Mouse (Mus musculus) CD8-positive naive resting alpha-beta T cell, adult 2 months (primary cell): ENCODE results near the gene Rabgap1l.

Experiments used
- DNase-seq, 2 experiments: peaks; one replicate each; pipeline ENCODE4 v3.0.0; 2022; ENCODE audit warnings: low read depth in 2 of 2, low spot score in 2 of 2

Gene Rabgap1l

DNA sequence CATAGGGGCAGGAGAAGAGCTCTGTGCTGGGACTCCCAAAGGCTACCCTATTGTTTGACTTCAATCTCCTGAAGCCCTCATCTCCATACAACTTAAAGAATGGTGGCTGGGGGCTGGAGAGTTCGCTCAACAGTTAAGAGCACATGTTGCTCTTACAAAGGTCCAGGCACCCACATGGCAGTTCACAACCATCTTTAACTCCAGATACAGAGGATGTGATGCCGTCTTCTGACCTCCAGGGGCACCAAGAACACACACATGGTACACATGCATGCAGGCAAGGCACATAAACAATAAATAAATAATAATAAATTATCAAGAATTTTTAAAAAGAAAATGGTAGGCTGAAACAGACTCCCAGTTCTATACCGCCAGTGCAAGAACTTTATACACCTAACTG, 3.1 kb downstream of the Rabgap1l start:
- no peak for DNase-seq

DNA sequence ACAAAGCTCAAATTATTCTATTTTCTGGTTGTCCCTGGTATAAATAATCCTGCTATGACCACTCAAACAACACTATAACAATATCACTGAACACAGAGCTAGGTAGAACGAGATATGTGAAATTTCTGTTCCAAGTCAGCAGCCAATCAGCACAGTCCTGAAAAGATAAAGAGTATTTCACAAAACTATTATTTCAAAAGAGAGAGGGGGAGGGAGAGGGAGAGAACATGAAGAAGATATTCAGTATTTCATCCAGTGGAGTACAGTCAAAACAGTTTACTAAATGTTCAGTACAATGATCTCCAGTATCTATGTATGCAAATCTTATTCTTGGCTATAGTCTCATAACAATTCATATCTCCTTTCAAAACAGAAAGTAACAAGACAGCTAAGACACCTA, 5.1 kb downstream of the Rabgap1l start:
- no peak for DNase-seq

DNA sequence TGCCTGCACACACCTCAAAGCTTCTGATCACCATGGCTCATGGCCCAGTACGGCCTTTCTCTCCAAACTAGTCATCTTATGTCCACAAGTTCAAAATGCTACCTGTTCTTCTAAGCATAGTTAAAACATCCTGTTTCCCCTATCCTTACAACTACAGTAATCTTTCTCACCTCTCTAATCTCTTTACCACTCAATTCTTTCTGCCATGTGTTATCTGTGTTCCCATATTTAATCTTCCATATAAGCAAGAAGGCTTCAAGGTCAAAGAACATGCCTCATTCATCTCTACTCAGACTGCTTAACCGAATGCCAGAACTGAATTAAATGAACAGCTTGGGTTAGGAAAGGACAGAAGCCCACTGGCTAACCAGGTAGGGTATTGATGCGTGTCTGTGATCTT, 5.8 kb downstream of the Rabgap1l start:
- DNase-seq, result no peak

DNA sequence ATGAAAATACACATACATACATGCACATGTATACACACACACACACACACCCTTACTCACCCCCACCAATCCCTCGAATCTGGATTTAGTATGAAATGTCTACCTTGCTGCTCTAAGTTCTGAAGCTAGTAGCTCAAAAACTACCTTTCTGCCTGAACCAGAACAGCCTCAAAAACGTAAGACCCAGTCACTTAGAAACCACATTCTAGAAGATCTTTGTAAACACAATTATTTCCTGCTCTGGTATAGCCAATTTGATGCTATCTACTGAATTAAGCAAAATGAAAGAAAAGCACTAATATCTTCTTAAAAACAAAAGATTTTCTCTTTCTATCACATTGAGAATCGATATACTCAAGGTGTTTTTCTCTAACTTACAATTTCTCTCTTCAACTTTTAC, 6.4 kb downstream of the Rabgap1l start:
- DNase-seq, result no peak

DNA sequence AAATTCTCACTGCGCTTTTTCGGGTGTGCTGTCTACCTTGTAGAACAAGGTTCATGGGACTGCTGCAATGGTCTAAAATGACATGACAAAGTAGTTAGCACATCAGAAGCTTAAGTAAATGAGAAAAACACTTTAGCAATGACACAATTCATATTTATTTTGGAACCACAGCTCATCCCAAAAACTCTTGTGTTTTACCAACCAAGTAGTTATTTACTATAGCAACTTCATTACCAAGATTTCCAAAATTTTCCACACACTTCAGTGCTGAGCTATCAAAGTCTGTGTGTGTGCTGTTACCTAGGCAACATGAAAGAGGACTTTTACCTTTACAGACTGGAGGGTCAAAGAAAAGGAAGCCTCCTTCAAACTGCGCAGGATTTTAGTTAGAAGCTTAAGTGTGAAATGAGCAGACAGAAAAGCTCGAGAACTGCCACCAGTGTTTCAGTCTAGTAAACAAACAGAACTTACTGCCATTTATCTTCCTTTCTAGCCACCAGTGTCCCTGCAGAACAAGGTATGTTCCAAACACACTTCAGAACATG, 7.3 kb downstream of the Rabgap1l start:
- DNase-seq, result no peak

DNA sequence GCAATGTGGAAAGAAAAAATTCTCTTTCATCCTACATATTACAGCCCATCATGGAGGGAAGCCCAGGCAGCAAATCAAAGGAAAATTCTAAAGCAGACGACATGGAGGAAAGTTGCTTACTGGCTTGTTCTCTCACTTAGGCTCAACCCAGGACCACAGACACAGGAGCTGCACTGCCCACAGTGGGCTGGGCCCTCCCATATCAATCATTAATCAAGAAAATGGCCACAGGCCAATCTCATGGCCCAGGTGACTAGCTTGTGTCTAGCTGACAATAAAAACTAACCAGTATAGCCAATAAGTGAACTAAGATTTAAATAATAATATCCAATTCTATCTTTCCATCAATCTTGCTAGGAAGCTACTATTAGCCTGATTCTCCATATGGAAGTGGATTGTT, 8.9 kb downstream of the Rabgap1l start:
- DNase-seq, result no peak

DNA sequence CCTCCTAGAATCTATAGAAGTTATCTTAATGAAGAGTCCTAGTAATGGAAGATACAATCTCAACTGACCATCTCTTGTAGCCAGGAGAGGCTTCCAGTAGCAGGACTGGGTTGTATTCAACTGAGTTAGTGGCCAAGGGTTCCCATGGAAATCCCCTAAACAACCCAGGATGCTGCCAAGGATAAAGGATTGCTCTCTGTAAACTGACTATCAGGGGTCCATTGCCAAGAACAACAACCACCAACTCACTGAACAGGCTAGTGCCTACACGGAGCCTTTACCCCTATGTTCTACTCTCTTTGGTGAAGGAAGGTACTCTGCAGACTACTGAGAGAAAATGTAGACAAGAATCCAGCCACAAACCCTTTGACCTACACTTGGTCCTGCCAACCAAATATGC, 18.8 kb downstream of the Rabgap1l start:
- no peak for DNase-seq

DNA sequence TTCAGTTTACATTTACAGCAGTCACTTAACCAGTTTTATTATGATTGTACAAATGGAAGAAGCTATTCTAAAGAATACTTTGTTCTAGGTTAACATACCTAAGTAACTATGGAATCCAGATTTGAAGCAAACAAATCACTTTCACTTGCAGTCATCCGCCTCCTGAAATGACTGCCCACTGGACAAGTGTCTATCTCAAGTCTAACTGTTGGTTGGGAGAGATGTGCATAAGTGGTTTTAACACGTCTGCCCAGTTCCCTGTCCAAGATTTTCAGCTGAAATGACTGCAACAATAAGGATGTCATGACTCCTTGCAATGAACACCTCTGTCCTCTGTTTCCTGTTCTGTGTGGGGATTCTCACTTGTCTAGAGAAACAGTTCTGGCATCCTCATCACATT, 27.4 kb downstream of the Rabgap1l start:
- DNase-seq, result no peak

DNA sequence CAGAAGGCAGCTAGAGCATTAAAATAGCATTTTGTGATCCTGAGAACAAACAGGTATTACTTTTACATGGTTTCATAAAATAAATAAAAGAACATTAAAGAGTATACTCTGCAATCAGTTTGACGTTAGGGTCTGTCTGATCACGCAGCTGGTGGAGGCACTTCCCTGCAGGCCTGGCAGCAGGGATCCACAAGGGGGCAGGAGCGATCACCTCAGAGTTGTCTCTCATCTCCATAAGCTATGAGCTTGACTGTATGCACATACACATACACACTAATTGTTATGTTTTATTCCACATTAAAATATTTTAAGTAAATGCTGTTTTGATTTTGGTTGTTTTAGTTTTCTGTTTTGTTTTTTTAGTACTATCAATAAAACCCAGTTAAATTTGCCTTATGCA, 34.8 kb downstream of the Rabgap1l start:
- DNase-seq, result peak; percentile 57 to 72

DNA sequence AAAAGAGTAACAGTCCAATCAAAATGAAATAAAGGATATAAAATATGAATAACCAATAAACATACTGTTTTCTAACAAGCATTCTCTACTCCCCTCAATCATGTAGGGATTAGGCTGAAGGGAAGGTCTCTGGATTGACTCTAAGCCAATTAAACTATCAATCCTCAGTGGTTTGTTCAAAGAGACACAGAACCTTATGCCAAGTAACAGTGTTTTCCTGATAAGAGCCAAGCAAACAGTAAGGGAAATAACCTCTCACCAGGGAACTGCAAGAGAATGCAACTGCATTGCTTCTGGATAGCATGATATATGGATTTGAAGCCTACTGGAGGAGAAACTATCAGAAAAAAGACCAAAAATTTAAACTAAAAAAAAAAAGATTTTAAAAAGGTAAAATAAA, 37.7 kb downstream of the Rabgap1l start:
- DNase-seq, result no peak

DNA sequence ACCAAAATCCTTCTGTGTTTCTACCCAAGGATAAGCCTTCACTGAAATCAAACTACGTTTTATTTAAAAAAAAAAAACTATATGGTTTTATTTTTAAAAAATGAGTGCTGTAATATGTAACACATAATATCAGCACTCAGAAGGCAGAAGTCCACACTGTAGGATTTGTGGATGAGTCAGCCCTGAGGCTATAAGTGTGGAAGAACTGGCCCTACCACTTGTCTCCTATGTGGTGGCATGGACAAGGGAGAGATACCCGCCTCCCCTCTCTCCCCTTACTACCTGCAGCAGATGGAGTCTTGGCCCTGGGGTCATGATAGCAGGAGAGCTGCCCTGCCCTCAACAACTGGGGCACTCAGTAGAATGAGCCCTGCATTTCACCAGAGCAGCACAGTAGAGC, 42.4 kb downstream of the Rabgap1l start:
- DNase-seq, result no peak

DNA sequence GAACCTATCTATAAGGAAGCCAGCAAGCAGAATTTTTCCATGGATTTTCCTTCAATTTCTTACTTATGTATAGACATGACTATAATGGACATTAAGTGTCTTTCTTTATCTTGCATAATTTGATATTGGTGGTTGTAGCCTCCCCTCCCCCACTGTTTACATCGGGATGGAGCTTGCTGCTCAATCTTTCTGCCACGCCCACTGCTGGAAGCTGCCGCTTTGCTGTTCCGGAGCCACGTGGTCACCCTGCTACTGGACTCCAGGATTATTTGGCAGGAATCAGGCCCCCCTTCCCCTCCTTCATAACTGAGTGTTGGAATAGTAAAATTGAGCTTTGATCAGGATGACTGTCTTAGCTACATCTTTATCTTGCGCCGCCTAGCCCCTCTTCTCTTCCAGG, 46.2 kb downstream of the Rabgap1l start:
- no peak for DNase-seq

DNA sequence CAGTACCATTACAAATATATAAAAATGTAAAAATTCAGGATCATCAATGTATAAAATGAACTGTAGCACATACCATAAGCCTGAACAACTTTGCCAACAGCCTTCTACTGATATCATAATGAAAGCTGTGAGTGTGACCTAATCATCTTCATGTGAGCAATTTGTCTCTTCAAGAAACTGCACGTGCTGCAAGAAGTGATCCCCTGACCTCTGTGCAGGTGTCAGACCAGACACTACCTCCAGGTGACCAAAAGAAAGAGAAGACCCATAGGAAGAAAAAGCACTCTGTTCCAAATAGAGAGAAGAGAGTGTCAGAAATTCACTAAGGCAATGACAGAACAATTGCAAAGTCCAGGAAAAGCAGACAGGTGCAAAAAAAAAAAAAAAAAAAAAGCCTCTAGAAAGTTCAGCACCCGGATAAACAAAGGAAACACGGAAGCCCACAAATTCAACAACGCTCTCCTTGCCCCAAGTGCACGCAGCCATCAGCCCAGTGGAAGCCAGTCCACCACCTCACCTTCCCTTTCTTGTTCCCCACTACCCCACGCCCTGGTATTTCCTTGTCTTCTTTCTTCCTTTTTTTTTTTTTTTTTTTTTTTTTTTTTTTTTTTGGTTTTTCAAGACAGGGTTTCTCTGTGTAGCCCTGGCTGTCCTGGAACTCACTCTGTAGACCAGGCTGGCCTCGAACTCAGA, 47.6 kb downstream of the Rabgap1l start:
- no peak for DNase-seq

DNA sequence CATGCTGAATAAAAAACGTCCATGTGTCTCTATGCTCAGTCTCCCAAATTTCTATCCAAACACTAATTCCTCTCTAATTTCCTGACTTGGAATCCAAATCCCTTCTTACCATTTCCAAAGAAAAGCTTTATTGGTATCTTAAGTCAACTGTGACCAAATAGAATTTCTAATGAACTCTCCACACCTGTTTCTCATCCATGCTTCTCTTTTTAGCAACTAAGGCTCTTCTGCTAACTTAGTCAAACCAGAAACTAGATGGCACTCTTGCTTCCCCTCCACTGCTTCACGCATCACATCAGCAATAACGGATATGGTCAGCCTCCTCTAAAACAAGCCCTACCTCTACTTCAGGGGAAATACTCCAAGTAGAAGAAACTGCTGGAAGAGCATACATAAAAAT, 49.0 kb downstream of the Rabgap1l start:
- DNase-seq, result no peak

DNA sequence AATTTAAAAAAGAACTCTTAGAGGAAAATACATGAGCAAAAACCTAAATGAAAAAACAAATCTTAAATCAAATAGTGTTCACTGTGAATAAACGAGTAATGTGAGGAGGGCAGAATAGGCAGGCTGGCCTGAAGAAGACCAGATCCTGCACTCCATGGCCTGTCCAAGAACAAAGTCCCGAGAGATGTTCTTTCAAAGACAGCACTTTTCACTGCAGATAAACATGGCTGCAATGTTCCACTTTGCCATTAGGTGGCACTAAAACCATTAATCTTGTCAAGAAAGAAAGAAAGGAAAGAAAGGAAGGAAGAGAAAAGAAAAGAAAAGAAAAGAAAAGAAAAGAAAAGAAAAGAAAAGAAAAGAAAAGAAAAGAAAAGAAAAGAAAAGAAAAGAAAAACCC, 49.8 kb downstream of the Rabgap1l start:
- DNase-seq, result peak; percentile 11 to 46

DNA sequence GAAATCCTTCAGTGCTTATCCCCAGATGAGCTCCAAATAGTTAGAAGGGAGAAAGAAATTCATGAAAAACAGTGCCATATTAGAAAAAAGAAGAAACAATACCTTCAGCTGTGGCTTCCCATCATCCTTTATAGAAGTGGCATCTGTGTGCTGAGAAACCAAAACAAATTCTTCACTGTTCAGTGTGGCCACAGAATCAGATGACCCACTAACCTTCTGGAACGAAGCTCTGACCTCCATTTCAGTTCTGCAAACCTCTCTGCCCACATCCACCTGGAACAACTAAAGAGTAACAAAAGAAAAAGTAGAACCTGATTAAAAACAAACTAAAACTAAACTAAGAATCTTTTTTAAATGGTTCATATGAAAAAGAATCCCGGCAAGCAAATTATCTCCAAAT, 52.4 kb downstream of the Rabgap1l start:
- DNase-seq, result no peak

DNA sequence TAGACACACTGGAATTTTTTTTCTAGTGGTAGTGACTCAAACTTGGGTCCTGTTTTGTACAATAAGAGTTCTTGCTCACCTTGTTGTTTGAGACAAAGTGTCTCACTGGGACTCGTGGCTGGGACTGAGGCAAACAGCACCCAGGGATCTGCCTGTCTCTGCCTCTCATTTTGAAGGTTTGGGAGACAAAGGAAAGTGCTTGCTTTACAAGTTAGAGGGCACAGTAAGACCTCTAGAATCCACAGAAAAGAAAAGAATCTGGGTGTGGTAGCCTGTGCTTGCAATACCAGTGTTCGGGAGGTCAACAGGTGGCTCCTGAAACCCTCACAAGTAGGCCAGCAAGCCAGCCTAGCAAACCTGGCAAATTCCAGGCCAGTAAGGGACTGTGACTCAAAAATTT, 58.3 kb downstream of the Rabgap1l start:
- DNase-seq, result no peak

DNA sequence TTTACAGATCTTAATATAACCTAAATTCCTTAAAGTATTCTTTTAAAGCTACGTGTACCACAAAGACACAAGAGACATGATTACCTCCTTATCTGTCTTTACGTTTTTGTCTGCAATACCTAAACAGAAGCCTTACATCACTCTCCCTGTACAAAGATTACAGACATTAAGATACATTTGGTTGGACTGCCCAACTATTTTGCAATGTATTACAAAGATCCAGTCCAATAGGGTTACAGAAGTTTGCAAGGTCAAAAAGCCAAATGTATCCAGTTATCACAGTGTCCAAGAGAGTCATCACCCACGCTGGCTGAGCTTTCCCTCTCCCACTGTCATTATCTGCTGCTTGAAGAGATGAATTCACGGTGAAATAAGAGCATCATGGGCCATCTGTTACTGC, 63.1 kb downstream of the Rabgap1l start:
- no peak for DNase-seq

DNA sequence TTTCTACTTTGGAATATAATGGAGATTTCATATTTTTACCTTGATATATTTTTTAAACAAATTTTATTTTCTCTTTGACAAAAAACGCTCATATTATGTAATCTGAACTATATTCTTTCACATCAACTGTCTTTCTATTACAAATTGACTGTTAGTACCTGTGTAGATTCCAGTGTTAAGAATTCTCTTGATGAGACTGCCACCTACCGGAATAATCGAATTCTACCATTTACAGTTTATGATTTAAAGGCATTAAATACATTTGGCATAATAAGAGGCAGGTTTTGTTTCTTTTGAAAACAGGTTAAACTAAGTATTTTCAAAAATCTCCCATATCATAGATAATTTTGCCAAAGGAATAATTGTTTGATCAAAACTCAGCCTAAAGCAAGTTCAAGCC, 75.3 kb downstream of the Rabgap1l start:
- DNase-seq, result peak in 1 of 2 experiments; percentile 13

DNA sequence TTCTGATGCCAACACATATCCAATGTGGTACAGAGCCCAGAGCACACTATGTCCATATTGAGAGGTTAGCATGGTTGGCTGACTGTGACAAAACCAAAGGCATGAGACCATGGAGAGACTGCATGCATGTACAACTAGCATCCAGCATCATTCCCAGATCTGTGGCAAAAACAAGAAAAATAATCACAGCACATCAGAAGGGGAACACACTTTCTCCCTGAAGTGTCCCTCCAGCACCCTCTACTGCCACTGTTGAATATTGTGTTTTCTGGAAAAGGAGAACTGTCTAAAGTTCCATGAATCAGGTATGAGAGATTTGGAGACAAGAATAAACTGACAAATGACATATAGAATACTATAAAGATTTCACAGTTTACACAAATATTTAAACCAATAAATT, 78.3 kb downstream of the Rabgap1l start:
- no peak for DNase-seq

DNA sequence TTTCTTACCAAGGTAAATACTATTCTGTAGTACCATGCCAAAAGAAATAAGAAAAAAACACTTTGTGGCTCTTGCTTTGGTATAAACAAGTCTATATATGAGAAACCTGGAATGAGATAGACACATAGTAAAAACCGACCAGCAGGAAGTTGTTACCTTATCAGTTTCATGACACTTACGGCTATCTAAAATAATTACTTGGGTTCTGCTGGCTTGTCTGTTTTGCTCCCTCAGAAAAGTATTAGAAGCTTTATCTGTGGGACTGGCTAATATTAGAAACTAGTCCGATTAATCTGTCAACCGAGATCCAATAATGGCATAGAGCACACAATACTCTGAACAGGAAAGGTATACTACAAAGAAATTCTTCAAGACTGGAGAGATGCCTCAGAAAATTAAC, 79.1 kb downstream of the Rabgap1l start:
- DNase-seq, result no peak

DNA sequence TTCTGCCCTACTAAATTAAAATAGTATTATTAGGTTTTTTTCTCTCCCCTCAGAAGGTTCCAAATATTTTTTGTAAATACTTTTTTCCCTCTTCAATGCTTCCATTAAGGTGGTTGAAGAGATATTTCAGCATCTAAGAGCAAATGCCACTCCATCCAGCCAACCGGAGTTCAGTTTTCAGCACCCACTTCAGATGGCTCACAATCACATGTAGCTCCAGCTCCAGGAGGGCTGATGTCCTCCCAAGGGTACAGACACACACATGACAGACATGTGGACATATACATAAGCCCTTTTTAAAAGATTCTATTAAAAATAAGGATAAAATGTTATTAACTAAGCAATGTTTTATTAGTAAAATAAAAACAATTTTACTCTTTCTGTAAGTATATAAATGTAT, 79.6 kb downstream of the Rabgap1l start:
- no peak for DNase-seq

DNA sequence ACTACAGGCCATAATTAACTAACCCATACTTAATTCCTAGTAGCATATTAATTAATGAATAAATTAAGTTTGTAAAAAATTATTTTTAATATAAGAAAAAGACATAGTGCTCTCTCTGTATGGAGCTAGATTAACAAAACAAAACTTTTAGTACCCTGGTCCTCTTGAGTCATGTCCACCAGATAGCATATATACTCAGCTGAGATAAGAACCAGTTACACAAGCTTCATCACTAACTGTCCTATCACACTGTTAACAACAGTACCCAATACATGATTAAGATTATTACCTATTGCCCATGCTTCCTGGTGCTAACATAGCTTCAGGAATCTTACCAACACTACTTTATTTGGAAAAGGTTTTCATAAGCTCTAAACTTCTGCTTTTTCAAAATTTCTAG, 82.5 kb downstream of the Rabgap1l start:
- DNase-seq, result no peak
